Mouse (Mus musculus) liver, adult 2 months (tissue): ENCODE data around the gene Cd3eap. TPM values are rescaled to one million over a fixed set of nuclear protein-coding genes. Genes with fewer than 3 reads are reported as not detected.

Experiments
- DNase-seq: peaks from one replicate; pipeline ENCODE4 v3.0.0-alpha.2; 2011; ENCODE audit warnings: low read depth, low spot score; ENCODE audit errors: extremely low read depth
- H3K27ac ChIP-seq: fragments of 200-500 bp; replicated peaks from 2 replicates; pipeline ENCODE4 v1.5.1; 2012; ENCODE audit warnings: low read depth, mild to moderate bottlenecking, control low read depth, inconsistent platforms, low read length; ENCODE audit not compliant: insufficient read depth
- H3K27me3 ChIP-seq: fragments of 200-500 bp; 2 replicates; pipeline ENCODE4 v1.6.1; 2012; ENCODE audit warnings: mild to moderate bottlenecking, moderate library complexity, low read length, inconsistent platforms; ENCODE audit not compliant: control insufficient read depth, insufficient read depth
- H3K36me3 ChIP-seq: fragments of 200-500 bp; 2 replicates; pipeline ENCODE4 v1.6.1; 2012; ENCODE audit warnings: low read length, inconsistent platforms; ENCODE audit not compliant: control insufficient read depth, insufficient read depth
- H3K4me1 ChIP-seq: fragments of 200-500 bp; 2 replicates; pipeline ENCODE4 v1.6.1; 2011; ENCODE audit warnings: low read length; ENCODE audit not compliant: control insufficient read depth, insufficient read depth
- H3K4me3 ChIP-seq: fragments of 200-500 bp; 2 replicates; pipeline ENCODE4 v1.5.1; 2011; ENCODE audit warnings: low read depth, mild to moderate bottlenecking, control low read depth, low read length, moderate library complexity; ENCODE audit not compliant: insufficient read depth
- H3K79me2 ChIP-seq: fragments of 200-500 bp; 2 replicates; pipeline ENCODE4 v1.6.1; 2012; ENCODE audit warnings: inconsistent platforms, mild to moderate bottlenecking, low read length, moderate library complexity; ENCODE audit not compliant: control insufficient read depth, insufficient read depth
- H3K9ac ChIP-seq: fragments of 200-500 bp; 2 replicates; pipeline ENCODE4 v1.6.1; 2012; ENCODE audit warnings: low read depth, mild to moderate bottlenecking, control low read depth, inconsistent platforms, low read length
- CTCF ChIP-seq: fragments of 200-500 bp; IDR thresholded peaks from 2 replicates; pipeline ENCODE4 v1.5.1; 2011; ENCODE audit warnings: low read depth, low read length, control low read depth
- POLR2A ChIP-seq: fragments of 200-500 bp; IDR thresholded peaks from 2 replicates; pipeline ENCODE4 v1.6.1; 2011; ENCODE audit warnings: low read length, control low read depth; ENCODE audit not compliant: insufficient read depth; ENCODE audit errors: extremely low read depth
- WGBS: fragments of 180-500 bp; shearing (Covaris S2); methylation state at CpG from one replicate; pipeline ENCODE4 v1.1.7; 2018; 5-methylcytosine and 5-hydroxymethylcytosine counted together
- polyA plus RNA-seq: library from polyadenylated mRNA; depleted of rRNA; stranded (reverse); fragments of >200 nt; gene quantifications from 2 replicates; pipeline ENCODE4 v1.2.3, GENCODE M21; 2012
- total RNA-seq: library from RNA; depleted of rRNA; stranded (reverse); fragments of >200 nt; gene quantifications from 2 replicates; pipeline ENCODE4 v1.2.3, GENCODE M21; 2014

The Cd3eap gene
- total and polyA plus RNA-seq, 2 experiments: 1.3 to 6.5 TPM

GRCm38 (mm10) chr7:19327128-19327527, 32.2 kb downstream of the Cd3eap start:
- peak overlapping the region; percentile 40 for H3K27ac ChIP-seq
- H3K27me3 ChIP-seq: no peaks in the 10 kb centered on the region
- peak overlapping the region; percentile 7; the same call in 1 of the 2 replicates for H3K4me3 ChIP-seq
- no peaks in the 10 kb centered on the region for H3K36me3 ChIP-seq
- 1% methylated on average over 22 of the region's 22 CpGs for WGBS
- no peak overlapping the region for H3K9ac ChIP-seq
- H3K79me2 ChIP-seq: no peaks in the 10 kb centered on the region
- H3K4me1 ChIP-seq: peaks cover 2% of the 10 kb centered on the region; the same call in 1 of the 2 replicates
- TF ChIP-seq CTCF (no peak), POLR2A (no peak)
- peak; percentile 82 for DNase-seq

- Histone ChIP-seq H3K4me1 (peaks cover 2% of the 10 kb centered on the region; the same call in 1 of the 2 replicates), H3K4me3 (peak overlapping the region; percentile 22; the same call in 1 of the 2 replicates), H3K9ac (no peak overlapping the region), H3K27ac (peak overlapping the region; percentile 40), H3K79me2 (no peaks in the 10 kb centered on the region), H3K27me3 (no peaks in the 10 kb centered on the region), H3K36me3 (no peaks in the 10 kb centered on the region)
- TF ChIP-seq POLR2A: no peak
- TF ChIP-seq CTCF: no peak
- DNase-seq: peak; percentile 45
- WGBS: 1% methylated on average over 20 of the region's 20 CpGs
Measured at GRCm38 (mm10) chr7:19326359-19326758, 32.9 kb downstream of the Cd3eap start.

GRCm38 (mm10) chr7:19325262-19326199, 33.8 kb downstream of the Cd3eap start:
- H3K36me3 ChIP-seq: no peaks in the 10 kb centered on the region
- H3K27ac ChIP-seq: no peak overlapping the region
- no peaks in the 10 kb centered on the region for H3K79me2 ChIP-seq
- DNase-seq: no peak
- H3K4me1 ChIP-seq: peaks cover 2% of the 10 kb centered on the region; the same call in 1 of the 2 replicates
- H3K4me3 ChIP-seq: no peak overlapping the region
- no peak overlapping the region for H3K9ac ChIP-seq
- TF ChIP-seq CTCF (no peak), POLR2A (no peak)
- H3K27me3 ChIP-seq: no peaks in the 10 kb centered on the region
- whole genome bisulfite sequencing: 82% methylated on average over 21 of the region's 21 CpGs

GRCm38 (mm10) chr7:19324221-19324620, 35.1 kb downstream of the Cd3eap start:
- TF ChIP-seq CTCF (no peak), POLR2A (no peak)
- H3K4me3 ChIP-seq: no peak overlapping the region
- H3K9ac ChIP-seq: no peak overlapping the region
- no peaks in the 10 kb centered on the region for H3K79me2 ChIP-seq
- H3K27me3 ChIP-seq: no peaks in the 10 kb centered on the region
- 86% methylated on average over 11 of the region's 11 CpGs for WGBS
- H3K36me3 ChIP-seq: no peaks in the 10 kb centered on the region
- DNase-seq: no peak
- H3K27ac ChIP-seq: no peak overlapping the region
- peaks cover 2% of the 10 kb centered on the region; the same call in 1 of the 2 replicates for H3K4me1 ChIP-seq

GRCm38 (mm10) chr7:19322489-19322888, 36.8 kb downstream of the Cd3eap start:
- Histone ChIP-seq H3K9ac (no peak overlapping the region), H3K4me1 (peaks cover 2% of the 10 kb centered on the region; the same call in 1 of the 2 replicates), H3K27ac (no peak overlapping the region), H3K27me3 (no peaks in the 10 kb centered on the region), H3K79me2 (no peaks in the 10 kb centered on the region), H3K36me3 (no peaks in the 10 kb centered on the region), H3K4me3 (no peak overlapping the region)
- WGBS: 59% methylated on average over 9 of the region's 9 CpGs
- TF ChIP-seq POLR2A: no peak
- no peak for TF ChIP-seq CTCF
- no peak for DNase-seq
